Mouse (Mus musculus): ENCODE data around the gene 2610301B20Rik. TPM values are rescaled to one million over a fixed set of nuclear protein-coding genes. Genes with fewer than 3 reads are reported as not detected.

Gene 2610301B20Rik
- polyA plus RNA-seq (2014; fragmentation: Illumina TruSeq; extraction: RNeasy Lipid Tissue Mini Kit (QIAGEN cat#74804); ENCODE audit: low read depth, low replicate concordance): 158 TPM

DNA sequence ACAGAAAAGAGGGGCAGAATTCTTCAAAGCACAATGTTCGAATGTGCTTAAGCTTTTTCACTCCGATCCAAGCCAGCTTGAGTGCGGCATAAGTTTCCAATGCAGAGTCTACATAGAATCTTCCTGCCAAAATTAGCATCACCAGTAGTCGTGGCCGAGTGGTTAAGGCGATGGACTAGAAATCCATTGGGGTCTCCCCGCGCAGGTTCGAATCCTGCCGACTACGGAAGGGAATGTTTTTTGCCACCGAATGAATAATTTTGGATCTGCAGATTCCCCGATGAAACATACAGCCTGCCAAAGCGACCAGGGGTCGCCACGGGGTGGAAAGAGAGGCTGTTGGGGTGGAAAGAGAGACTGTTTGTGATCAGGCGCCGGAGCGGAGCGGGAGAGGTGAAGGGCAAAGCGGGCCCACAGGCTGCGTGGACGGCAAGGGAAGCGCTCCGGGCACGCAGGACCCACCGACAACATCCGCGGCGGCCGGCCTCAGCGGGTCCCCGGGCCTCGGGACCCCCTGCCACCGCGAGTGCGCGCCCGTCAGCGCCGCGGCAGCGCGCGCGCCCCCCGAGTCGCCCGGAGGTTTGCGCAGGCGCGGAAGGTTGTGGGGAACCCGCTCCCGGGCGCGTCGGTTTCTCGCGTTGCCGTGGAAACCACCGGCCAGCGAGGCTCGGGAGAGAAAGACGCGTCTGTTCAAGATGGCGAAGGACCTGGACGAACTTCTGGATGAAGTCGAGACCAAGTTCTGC lies at the start of gene 2610301B20Rik:
2610301B20Rik (plus strand) TSS at position 579 of the 746 bp plus-strand sequence.

